Mouse (Mus musculus) myocyte (in vitro differentiated cells): Measurements from ENCODE around the gene Higd2a.

Source experiments
- MYOG ChIP-seq, 3 experiments: IDR thresholded peaks; one replicate each; pipeline ENCODE4 v1.6.1; 2011; ENCODE audit warnings: control low read depth in 2 of 3, low read depth in 2 of 3, mild to moderate bottlenecking in 2 of 3; ENCODE audit not compliant: insufficient read length in 2 of 3, control insufficient read depth in 1 of 3, insufficient read depth in 1 of 3
- POLR2AphosphoS2 ChIP-seq: IDR thresholded peaks from one replicate; pipeline ENCODE4 v1.6.1; 2011; ENCODE audit warnings: low read depth, control low read depth; ENCODE audit not compliant: insufficient read length
- TCF3 ChIP-seq: IDR thresholded peaks from one replicate; pipeline ENCODE4 v1.6.1; 2011; ENCODE audit warnings: low read depth, control low read depth; ENCODE audit not compliant: insufficient read length
- USF1 ChIP-seq: IDR thresholded peaks from one replicate; pipeline ENCODE4 v1.6.1; 2011; ENCODE audit warnings: low read depth, mild to moderate bottlenecking, control low read depth, moderate library complexity

- TF ChIP-seq USF1 (no peak), MYOG (IDR thresholded peaks at IDR 0.05; ENCODE audit: control insufficient read depth in 1 of 3, insufficient read depth in 1 of 3, insufficient read length in 2 of 3, low read depth in 2 of 3) (no peak), TCF3 (no peak), POLR2AphosphoS2 (no peak)
These were observed 18.4 kb upstream of the Higd2a start for GRCm38 (mm10) chr13:54571637-54572036.
